Comparison of ENCODE assay signal across 8 mouse cellular contexts in genomic region chr2:127587514-127587844, GRCm38 (mm10). TPM values are rescaled to one million over a fixed set of nuclear protein-coding genes. Genes with fewer than 3 reads are reported as not detected.
DNase-seq lines count a peak whose midpoint lies in the region; ATAC-seq and TF ChIP-seq lines count a peak whose summit lies in the region.

No protein-coding gene starts in this region.

- under 1% methylated on average over 22 of the region's 22 CpGs for WGBS in liver, adult 2 months
- under 1% methylated on average over 19 of the region's 22 CpGs for WGBS in embryonic facial prominence, embryonic 14.5 days
- under 1% methylated on average over 22 of the region's 22 CpGs for WGBS in intestine, embryonic 16.5 days
- under 1% methylated on average over 22 of the region's 22 CpGs for WGBS in neural tube, embryonic 12.5 days

- H3K9me3 ChIP-seq in embryonic facial prominence, embryonic 14.5 days (ENCODE audit: control insufficient read depth, low read length), result no peaks in the 10 kb centered on the region
- no peaks in the 10 kb centered on the region for H3K9me3 ChIP-seq in intestine, embryonic 16.5 days (ENCODE audit: control insufficient read depth, low read length)
- no peaks in the 10 kb centered on the region for H3K9me3 ChIP-seq in neural tube, embryonic 12.5 days

- peaks cover 2% of the 10 kb centered on the region; the same call in 1 of the 2 replicates for H3K36me3 ChIP-seq in liver, adult 2 months (ENCODE audit: control insufficient read depth, insufficient read depth, low read length)
- peaks cover 11% of the 10 kb centered on the region; the same call in 1 of the 2 replicates for H3K36me3 ChIP-seq in embryonic facial prominence, embryonic 14.5 days (ENCODE audit: control insufficient read depth, insufficient read depth, low read length)
- no peaks in the 10 kb centered on the region for H3K36me3 ChIP-seq in intestine, embryonic 16.5 days (ENCODE audit: control insufficient read depth, insufficient read depth, low read length)
- H3K36me3 ChIP-seq in neural tube, embryonic 12.5 days, result peaks cover 15% of the 10 kb centered on the region

- TF ChIP-seq CTCF in liver, adult 2 months (IDR thresholded peaks at IDR 0.05; ENCODE audit: low read depth, low read length), result no peak

- TF ChIP-seq POLR2A in liver, adult 2 months (IDR thresholded peaks at IDR 0.05; ENCODE audit: extremely low read depth, insufficient read depth, low read length), result no peak; the same call in 1 of the 2 replicates

- H3K79me2 ChIP-seq in liver, adult 2 months (ENCODE audit: control insufficient read depth, insufficient read depth, low read length), result peaks cover 17% of the 10 kb centered on the region; the same call in 1 of the 2 replicates

- peaks cover 14% of the 10 kb centered on the region for H3K4me1 ChIP-seq in liver, adult 2 months (ENCODE audit: control insufficient read depth, insufficient read depth, low read length)
- H3K4me1 ChIP-seq in embryonic facial prominence, embryonic 14.5 days (ENCODE audit: control insufficient read depth, insufficient read depth, low read length), result peaks cover 23% of the 10 kb centered on the region
- H3K4me1 ChIP-seq in intestine, embryonic 16.5 days (ENCODE audit: control insufficient read depth, insufficient read depth, low read length), result peaks cover 24% of the 10 kb centered on the region
- peaks cover 26% of the 10 kb centered on the region for H3K4me1 ChIP-seq in neural tube, embryonic 12.5 days

- H3K4me2 ChIP-seq in embryonic facial prominence, embryonic 14.5 days (ENCODE audit: low read depth, low read length), result peak overlapping the region; percentile 71
- H3K4me2 ChIP-seq in intestine, embryonic 16.5 days (ENCODE audit: low read depth, low read length), result peak overlapping the region; percentile 55
- H3K4me2 ChIP-seq in neural tube, embryonic 12.5 days (replicated peaks), result peak overlapping the region; percentile 78

- ATAC-seq in embryonic facial prominence, embryonic 14.5 days (ENCODE audit: low read depth), result no peak
- ATAC-seq in intestine, embryonic 16.5 days, result peak; percentile 39
- no peak for ATAC-seq in neural tube, embryonic 12.5 days (ENCODE audit: low FRiP score, low read depth)
- ATAC-seq in activated CD4-positive, CD25-positive, alpha-beta regulatory T cell, adult 4 months, result no peak

- DNase-seq in liver, adult 2 months (ENCODE audit: extremely low read depth, low read depth, low spot score), result peak; percentile 39
- DNase-seq in liver, result no peak
- no peak for DNase-seq in embryonic facial prominence, embryonic 14.5 days (ENCODE audit: low spot score)
- DNase-seq in cerebellum, postnatal 4 days (ENCODE audit: low spot score in 2 of 2), result no peak
- DNase-seq in left cerebral cortex, adult 18-20 months (ENCODE audit: low spot score in 2 of 2), result no peak

- H3K9ac ChIP-seq in liver, adult 2 months (ENCODE audit: low read depth, low read length), result peak overlapping the region; percentile 90
- peak overlapping the region; percentile 91 for H3K9ac ChIP-seq in embryonic facial prominence, embryonic 14.5 days (ENCODE audit: low read depth, low read length)
- H3K9ac ChIP-seq in intestine, embryonic 16.5 days (ENCODE audit: low read depth, low read length), result peak overlapping the region; percentile 85
- peak overlapping the region; percentile 76 for H3K9ac ChIP-seq in neural tube, embryonic 12.5 days

- no peaks in the 10 kb centered on the region for H3K27me3 ChIP-seq in liver, adult 2 months (ENCODE audit: control insufficient read depth, insufficient read depth, low read length)
- no peaks in the 10 kb centered on the region for H3K27me3 ChIP-seq in embryonic facial prominence, embryonic 14.5 days (replicated peaks; ENCODE audit: control insufficient read depth, insufficient read depth, low read length)
- no peaks in the 10 kb centered on the region for H3K27me3 ChIP-seq in intestine, embryonic 16.5 days (replicated peaks; ENCODE audit: control insufficient read depth, insufficient read depth, low read length)
- no peaks in the 10 kb centered on the region for H3K27me3 ChIP-seq in neural tube, embryonic 12.5 days (replicated peaks)

- H3K27ac ChIP-seq in liver, adult 2 months (replicated peaks; ENCODE audit: insufficient read depth, low read depth, low read length), result peak overlapping the region; percentile 87
- H3K27ac ChIP-seq in embryonic facial prominence, embryonic 14.5 days (replicated peaks; ENCODE audit: low read depth, low read length), result peak overlapping the region; percentile 91; the same call in 1 of the 2 replicates
- H3K27ac ChIP-seq in intestine, embryonic 16.5 days (ENCODE audit: low read length), result peak overlapping the region; percentile 89
- 0 out of 2 replicates have a peak overlapping the region, but pooled peaks have one; percentile 81 for H3K27ac ChIP-seq in neural tube, embryonic 12.5 days

- peak overlapping the region; percentile 76 for H3K4me3 ChIP-seq in liver, adult 2 months (ENCODE audit: insufficient read depth, low read depth, low read length)
- peak overlapping the region; percentile 89 for H3K4me3 ChIP-seq in embryonic facial prominence, embryonic 14.5 days (ENCODE audit: low read depth, low read length)
- peak overlapping the region; percentile 70 for H3K4me3 ChIP-seq in intestine, embryonic 16.5 days (ENCODE audit: low read length)
- H3K4me3 ChIP-seq in neural tube, embryonic 12.5 days, result peak overlapping the region; percentile 82

RNA-seq across cellular contexts. Expression of gene Mrps5, which starts 0.5 kb away (rescaled TPM):
- 53.2 and 59.9 TPM in 2 replicates for total RNA-seq in liver, adult 2 months (2014; rRNA removed)
- polyA plus RNA-seq in liver, adult 2 months (2012; rRNA removed), result 47.1 and 59.8 TPM in 2 replicates
- polyA plus RNA-seq in embryonic facial prominence, embryonic 14.5 days (2014; fragmentation: Nextera tagmentation; extraction: Ambion mirVana), result 109 and 113 TPM in 2 replicates
- polyA plus RNA-seq in intestine, embryonic 16.5 days (2015; fragmentation: Nextera tagmentation; extraction: Ambion mirVana), result 142 and 162 TPM in 2 replicates
- 149 and 151 TPM in 2 replicates for polyA plus RNA-seq in neural tube, embryonic 12.5 days (2016; fragmentation: Nextera tagmentation; extraction: Ambion mirVana)
- polyA plus RNA-seq in activated CD4-positive, CD25-positive, alpha-beta regulatory T cell, adult 4 months (2017; shearing (Covaris generic)), result 10 to 100 TPM; 94.3 to 98.2 TPM
- total RNA-seq in left cerebral cortex, adult 18-20 months (2021), result 10 to 100 TPM; 83.1 to 91.3 TPM

RNA-seq across cellular contexts. Expression of gene Zfp661, which starts 0.6 kb away (rescaled TPM):
- 2.9 and 3.1 TPM in 2 replicates for total RNA-seq in liver, adult 2 months (2014; rRNA removed)
- 2.3 TPM in 2 replicates for polyA plus RNA-seq in liver, adult 2 months (2012; rRNA removed)
- polyA plus RNA-seq in embryonic facial prominence, embryonic 14.5 days (2014; fragmentation: Nextera tagmentation; extraction: Ambion mirVana), result 4.0 and 5.1 TPM in 2 replicates
- polyA plus RNA-seq in intestine, embryonic 16.5 days (2015; fragmentation: Nextera tagmentation; extraction: Ambion mirVana), result 2.7 and 3.0 TPM in 2 replicates
- polyA plus RNA-seq in neural tube, embryonic 12.5 days (2016; fragmentation: Nextera tagmentation; extraction: Ambion mirVana), result 8.6 and 9.5 TPM in 2 replicates
- 1 to 10 TPM; 1.5 to 2.1 TPM for polyA plus RNA-seq in activated CD4-positive, CD25-positive, alpha-beta regulatory T cell, adult 4 months (2017; shearing (Covaris generic))
- 1 to 10 TPM; 7.2 to 7.7 TPM for total RNA-seq in left cerebral cortex, adult 18-20 months (2021)

RNA-seq across cellular contexts. Expression of gene Prom2, which starts 46.2 kb away (rescaled TPM):
- total RNA-seq in liver, adult 2 months (2014; rRNA removed), result 0.07 TPM in 1 of 2 replicates, not detected in the other
- polyA plus RNA-seq in liver, adult 2 months (2012; rRNA removed), result 5.9 TPM in 1 of 2 replicates, not detected in the other
- polyA plus RNA-seq in embryonic facial prominence, embryonic 14.5 days (2014; fragmentation: Nextera tagmentation; extraction: Ambion mirVana), result 3.3 and 4.1 TPM in 2 replicates
- 0.56 and 0.58 TPM in 2 replicates for polyA plus RNA-seq in intestine, embryonic 16.5 days (2015; fragmentation: Nextera tagmentation; extraction: Ambion mirVana)
- 0.32 and 0.60 TPM in 2 replicates for polyA plus RNA-seq in neural tube, embryonic 12.5 days (2016; fragmentation: Nextera tagmentation; extraction: Ambion mirVana)
- polyA plus RNA-seq in activated CD4-positive, CD25-positive, alpha-beta regulatory T cell, adult 4 months (2017; shearing (Covaris generic)), result not detected
- total RNA-seq in left cerebral cortex, adult 18-20 months (2021), result under 1 TPM; 0.49 to 0.53 TPM
